Mouse (Mus musculus) brain, embryonic 14.5 days (tissue): ENCODE measurements around the gene Slc38a1.

Experiments used
- CTCF ChIP-seq: fragments of 200-500 bp; IDR thresholded peaks from 2 replicates; pipeline ENCODE4 v1.5.1; 2012; ENCODE audit warnings: inconsistent platforms, mild to moderate bottlenecking, moderate library complexity, borderline replicate concordance; ENCODE audit not compliant: insufficient read depth, insufficient read length; ENCODE audit errors: extremely low read depth
- POLR2A ChIP-seq: fragments of 200-500 bp; IDR thresholded peaks from 2 replicates; pipeline ENCODE4 v1.6.1; 2012; ENCODE audit warnings: mild to moderate bottlenecking, inconsistent platforms, borderline replicate concordance; ENCODE audit not compliant: poor library complexity, insufficient read depth, insufficient read length, severe bottlenecking; ENCODE audit errors: extremely low read depth

- TF ChIP-seq CTCF (no peak), POLR2A (no peak)
These were observed 78.9 kb downstream of the Slc38a1 start for GRCm38 (mm10) chr15:96563852-96564251.
